Mouse (Mus musculus) lung, postnatal 14 days (tissue): Measurements from ENCODE around the gene Itgb3bp.

Source experiments
- DNase-seq: peaks from one replicate; pipeline ENCODE4 v3.0.0; 2021

Itgb3bp gene

DNA sequence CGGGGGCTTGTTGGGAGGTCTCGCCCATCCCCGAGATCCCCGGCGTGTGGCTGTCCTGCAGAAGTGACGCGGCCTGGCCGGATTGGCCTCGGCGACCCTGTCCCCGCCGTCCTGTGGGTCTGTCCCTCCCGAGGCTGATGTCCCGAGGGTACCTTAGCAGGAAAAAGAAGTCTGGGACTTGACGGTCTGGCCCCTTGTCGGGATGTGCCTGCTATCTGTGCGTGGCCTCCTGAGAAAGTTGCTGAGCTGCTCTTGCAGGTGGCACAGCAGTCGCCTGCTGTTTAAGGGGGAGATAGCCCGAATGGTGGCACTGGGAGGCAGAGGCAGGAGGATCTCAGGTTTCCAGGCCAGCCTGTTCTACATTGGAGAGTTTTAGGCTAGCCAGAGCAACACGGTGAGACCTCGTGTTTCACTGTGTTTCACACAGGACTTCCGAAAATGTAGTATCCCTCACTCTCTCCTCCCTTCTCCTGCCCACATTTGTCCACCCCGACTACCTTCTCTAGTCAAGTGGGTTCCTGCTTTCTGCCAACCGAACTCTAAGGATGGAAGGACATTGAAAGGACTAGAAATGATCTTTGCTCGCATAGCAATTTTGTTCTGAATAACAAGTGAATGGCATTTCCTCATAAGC lies 213.7 kb downstream of the Itgb3bp start:
- no peak for DNase-seq
